Mouse (Mus musculus): ENCODE results near the gene Cplx3. TPM values are rescaled to one million over a fixed set of nuclear protein-coding genes. Genes with fewer than 3 reads are reported as not detected.

Gene Cplx3
- total and polyA plus RNA-seq, 3 experiments: not detected

GRCm38 (mm10) chr9:57652855-57653254, 46.8 kb upstream of the Cplx3 start:
- Histone ChIP-seq H3K27me3 (ENCODE audit: control insufficient read depth in 1 of 2, insufficient read depth in 2 of 2, low read length in 2 of 2) (no peaks in the 10 kb centered on the region), H3K4me3 (ENCODE audit: control insufficient read depth in 1 of 2, insufficient read depth in 1 of 2, low read depth in 2 of 2, low read length in 2 of 2) (no peak overlapping the region), H3K36me3 (ENCODE audit: control insufficient read depth in 1 of 2, insufficient read depth in 2 of 2, low read length in 2 of 2) (peaks cover 0 to 17% of the 10 kb centered on the region in 2 experiments; a peak in 2 of 4 replicates), H3K9me3 (replicated peaks; ENCODE audit: insufficient read depth, low read length) (no peaks in the 10 kb centered on the region), H3K27ac (ENCODE audit: control insufficient read depth, low read depth, low read length) (no peak overlapping the region), H3K9ac (ENCODE audit: control insufficient read depth, low read depth, low read length, poor library complexity, severe bottlenecking) (no peak overlapping the region), H3K79me2 (ENCODE audit: control insufficient read depth, insufficient read depth, low read length, poor library complexity) (no peaks in the 10 kb centered on the region), H3K4me1 (ENCODE audit: control insufficient read depth in 1 of 2, insufficient read depth in 2 of 2, low read length in 2 of 2) (peaks cover 4 to 23% of the 10 kb centered on the region in 2 experiments)
- no peak for DNase-seq (ENCODE audit: low read depth, low spot score)
- TF ChIP-seq MYB (IDR thresholded peaks at IDR 0.05; ENCODE audit: low read depth, low read length): no peak
- TF ChIP-seq ZNF384 (IDR thresholded peaks at IDR 0.05; ENCODE audit: low read depth, low read length): no peak
- TF ChIP-seq MAFK (IDR thresholded peaks at IDR 0.05; ENCODE audit: borderline replicate concordance, low read depth, low read length): no peak
- TF ChIP-seq MEF2A (IDR thresholded peaks at IDR 0.05; ENCODE audit: extremely low read depth, insufficient replicate concordance, low read depth, low read length, poor library complexity, severe bottlenecking): no peak
- no peak for TF ChIP-seq MAZ (IDR thresholded peaks at IDR 0.05; ENCODE audit: low read depth, low read length)
- TF ChIP-seq CHD2 (IDR thresholded peaks at IDR 0.05; ENCODE audit: low read length): no peak
- TF ChIP-seq SMC3 (IDR thresholded peaks at IDR 0.05; ENCODE audit: low read depth, low read length): no peak
- no peak for TF ChIP-seq RAD21 (IDR thresholded peaks at IDR 0.05; ENCODE audit: low read depth, low read length)
- TF ChIP-seq RCOR1 (IDR thresholded peaks at IDR 0.05; ENCODE audit: low read depth, low read length): no peak
- no peak for TF ChIP-seq TCF12 (IDR thresholded peaks at IDR 0.05; ENCODE audit: low read depth, low read length)
- no peak for TF ChIP-seq CHD1 (IDR thresholded peaks at IDR 0.05; ENCODE audit: low read depth, low read length)
- no peak for TF ChIP-seq POLR2AphosphoS2 (IDR thresholded peaks at IDR 0.05; ENCODE audit: low read length)
- TF ChIP-seq GABPA (IDR thresholded peaks at IDR 0.05; ENCODE audit: low read depth, low read length): no peak

- H3K36me3 ChIP-seq (ENCODE audit: control insufficient read depth in 1 of 2, insufficient read depth in 2 of 2, low read length in 2 of 2): peaks cover 0 to 19% of the 10 kb centered on the region in 2 experiments; a peak in 2 of 4 replicates
- TF ChIP-seq USF1 (IDR thresholded peaks at IDR 0.05; ENCODE audit: low read depth, low read length) (no peak), POLR2AphosphoS5 (IDR thresholded peaks at IDR 0.05; ENCODE audit: borderline replicate concordance, low read depth, low read length) (no peak), USF2 (IDR thresholded peaks at IDR 0.05; ENCODE audit: borderline replicate concordance in 1 of 2, insufficient read depth in 1 of 2, low read depth in 1 of 2, low read length in 2 of 2) (no peak)
- H3K27ac ChIP-seq (ENCODE audit: control insufficient read depth, low read depth, low read length): no peak overlapping the region
- no peak for DNase-seq (ENCODE audit: low read depth, low spot score)
- H3K9me3 ChIP-seq (replicated peaks; ENCODE audit: insufficient read depth, low read length): no peaks in the 10 kb centered on the region
- H3K4me1 ChIP-seq (ENCODE audit: control insufficient read depth in 1 of 2, insufficient read depth in 2 of 2, low read length in 2 of 2): peaks cover 5 to 28% of the 10 kb centered on the region in 2 experiments
- H3K9ac ChIP-seq (ENCODE audit: control insufficient read depth, low read depth, low read length, poor library complexity, severe bottlenecking): no peak overlapping the region
- no peak overlapping the region for H3K4me3 ChIP-seq (ENCODE audit: control insufficient read depth in 1 of 2, insufficient read depth in 1 of 2, low read depth in 2 of 2, low read length in 2 of 2)
- no peaks in the 10 kb centered on the region for H3K27me3 ChIP-seq (ENCODE audit: control insufficient read depth in 1 of 2, insufficient read depth in 2 of 2, low read length in 2 of 2)
- no peaks in the 10 kb centered on the region for H3K79me2 ChIP-seq (ENCODE audit: control insufficient read depth, insufficient read depth, low read length, poor library complexity)
Observed at GRCm38 (mm10) chr9:57652351-57652750, 46.3 kb upstream of the Cplx3 start.
